In genomic region chr14:45528861-45529260, GRCm38 (mm10) we compare ENCODE assay signal across 9 mouse cellular contexts. TPM values are rescaled to one million over a fixed set of nuclear protein-coding genes. Genes with fewer than 3 reads are reported as not detected.
A peak's percentile ranks its signal among the peaks of the same experiment; 100 is the strongest.
DNase-seq lines count a peak whose midpoint lies in the region; ATAC-seq and TF ChIP-seq lines count a peak whose summit lies in the region.
"Had no signal": no experiment of that assay in that cellular context is flagged by ENCODE, and none has a peak within 500 bp of the region (broad histone marks: within the 10 kb centered on the region; RNA-seq: fewer than 3 reads in every experiment).

No protein-coding gene starts in this region.

- intact Hi-C loops in gastrocnemius, postnatal 14 days (cut with DNase I; ENCODE audit: low total_unique reads), result no loop called here
- intact Hi-C loops in left cerebral cortex, postnatal 4 days (cut with DNase I), result no loop called here

- H3K36me3 ChIP-seq in embryonic facial prominence, embryonic 11.5 days (replicated peaks; ENCODE audit: control insufficient read depth, insufficient read depth, low read depth, low read length), result no peaks in the 10 kb centered on the region
- no peaks in the 10 kb centered on the region for H3K36me3 ChIP-seq in hindbrain, embryonic 11.5 days (ENCODE audit: control insufficient read depth, insufficient read depth, low read length)
- no peaks in the 10 kb centered on the region for H3K36me3 ChIP-seq in liver, embryonic 14.5 days (replicated peaks; ENCODE audit: control insufficient read depth, insufficient read depth, low read depth)
- H3K36me3 ChIP-seq in neural tube, embryonic 15.5 days, result no peaks in the 10 kb centered on the region

- no peak for TF ChIP-seq CTCF in liver, embryonic 14.5 days (IDR thresholded peaks at IDR 0.05; ENCODE audit: low read depth)

- peak overlapping the region; percentile 87 for H3K9ac ChIP-seq in embryonic facial prominence, embryonic 11.5 days (replicated peaks; ENCODE audit: low read length)
- peak overlapping the region; percentile 83 for H3K9ac ChIP-seq in hindbrain, embryonic 11.5 days (ENCODE audit: low read depth, low read length)
- H3K9ac ChIP-seq in liver, embryonic 14.5 days (replicated peaks), result no peak overlapping the region
- peak overlapping the region; percentile 84 for H3K9ac ChIP-seq in neural tube, embryonic 15.5 days (replicated peaks)

- H3K9me3 ChIP-seq in embryonic facial prominence, embryonic 11.5 days (replicated peaks; ENCODE audit: control insufficient read depth, low read length), result no peaks in the 10 kb centered on the region
- H3K9me3 ChIP-seq in hindbrain, embryonic 11.5 days (ENCODE audit: control insufficient read depth, low read length), result no peaks in the 10 kb centered on the region
- H3K9me3 ChIP-seq in liver, embryonic 14.5 days (ENCODE audit: control insufficient read depth, low read length), result no peaks in the 10 kb centered on the region
- H3K9me3 ChIP-seq in neural tube, embryonic 15.5 days (replicated peaks), result no peaks in the 10 kb centered on the region

- no peak for TF ChIP-seq EP300 in liver, embryonic 14.5 days (IDR thresholded peaks at IDR 0.05; ENCODE audit: low read depth)

- H3K27me3 ChIP-seq in embryonic facial prominence, embryonic 11.5 days (ENCODE audit: control insufficient read depth, insufficient read depth, low read length), result no peaks in the 10 kb centered on the region
- H3K27me3 ChIP-seq in hindbrain, embryonic 11.5 days (ENCODE audit: control insufficient read depth, insufficient read depth, low read length), result no peaks in the 10 kb centered on the region
- H3K27me3 ChIP-seq in liver, embryonic 14.5 days (ENCODE audit: control insufficient read depth, insufficient read depth, low read length), result peaks cover 34% of the 10 kb centered on the region
- no peaks in the 10 kb centered on the region for H3K27me3 ChIP-seq in neural tube, embryonic 15.5 days (replicated peaks)
- H3K27me3 ChIP-seq: Patski had no signal

- peak overlapping the region; percentile 80 for H3K4me3 ChIP-seq in embryonic facial prominence, embryonic 11.5 days (ENCODE audit: low read depth, low read length)
- H3K4me3 ChIP-seq in hindbrain, embryonic 11.5 days (ENCODE audit: low read depth, low read length), result peak overlapping the region; percentile 73
- peak overlapping the region; percentile 56 to 60 for H3K4me3 ChIP-seq in liver, embryonic 14.5 days (ENCODE audit: insufficient read depth in 1 of 2, low read depth in 2 of 2, low read length in 2 of 2)
- H3K4me3 ChIP-seq in neural tube, embryonic 15.5 days (replicated peaks), result peak overlapping the region; percentile 82

- WGBS in embryonic facial prominence, embryonic 11.5 days, result under 1% methylated on average over 13 of the region's 13 CpGs
- 0% methylated on average over 13 of the region's 13 CpGs for WGBS in hindbrain, embryonic 11.5 days
- WGBS in liver, embryonic 14.5 days (ENCODE audit: insufficient replicate concordance), result 6% methylated on average over 13 of the region's 13 CpGs
- WGBS in neural tube, embryonic 15.5 days, result 1% methylated on average over 13 of the region's 13 CpGs

- no peak for ATAC-seq in embryonic facial prominence, embryonic 11.5 days (replicated peaks; ENCODE audit: insufficient number of reproducible peaks, low FRiP score, low TSS enrichment, low read depth)
- ATAC-seq in hindbrain, embryonic 11.5 days (ENCODE audit: low FRiP score), result peak; percentile 31
- ATAC-seq in liver, embryonic 14.5 days (ENCODE audit: insufficient read depth), result no peak
- peak; percentile 14; the same call in 1 of the 2 replicates for ATAC-seq in neural tube, embryonic 15.5 days (ENCODE audit: low FRiP score)
- ATAC-seq in megakaryocyte, adult 5-6 weeks (ENCODE audit: poor library complexity, severe bottlenecking), result no peak

- no peak overlapping the region for H3K27ac ChIP-seq in embryonic facial prominence, embryonic 11.5 days (replicated peaks; ENCODE audit: low read depth, low read length)
- H3K27ac ChIP-seq in hindbrain, embryonic 11.5 days (ENCODE audit: low read depth, low read length), result peak overlapping the region; percentile 94
- no peak overlapping the region for H3K27ac ChIP-seq in liver, embryonic 14.5 days
- peak overlapping the region; percentile 93 for H3K27ac ChIP-seq in neural tube, embryonic 15.5 days (replicated peaks)

- DNase-seq in gastrocnemius, postnatal 14 days, result peak; percentile 27
- DNase-seq in gastrocnemius, postnatal 25 days, result no peak
- DNase-seq in embryonic facial prominence, embryonic 11.5 days (ENCODE audit: low spot score), result peak; percentile 50
- peak; percentile 49 for DNase-seq in hindbrain, embryonic 11.5 days (ENCODE audit: low spot score)
- DNase-seq in liver, embryonic 14.5 days (ENCODE audit: low read depth in 3 of 3, low spot score in 3 of 3), result no peak
- no peak for DNase-seq in left cerebral cortex, postnatal 4 days

- H3K4me1 ChIP-seq in embryonic facial prominence, embryonic 11.5 days (ENCODE audit: control insufficient read depth, insufficient read depth, low read length), result no peaks in the 10 kb centered on the region
- H3K4me1 ChIP-seq in hindbrain, embryonic 11.5 days (replicated peaks; ENCODE audit: control insufficient read depth, insufficient read depth, low read length), result no peaks in the 10 kb centered on the region
- peaks cover 0 to 5% of the 10 kb centered on the region in 2 experiments; a peak in 2 of 4 replicates for H3K4me1 ChIP-seq in liver, embryonic 14.5 days (replicated peaks; ENCODE audit: control insufficient read depth in 2 of 2, insufficient read depth in 2 of 2, low read length in 1 of 2)
- H3K4me1 ChIP-seq in neural tube, embryonic 15.5 days, result peaks cover 37% of the 10 kb centered on the region

- peak overlapping the region; percentile 76 for H3K4me2 ChIP-seq in embryonic facial prominence, embryonic 11.5 days (ENCODE audit: low read depth, low read length)
- H3K4me2 ChIP-seq in hindbrain, embryonic 11.5 days (replicated peaks; ENCODE audit: low read depth, low read length), result peak overlapping the region; percentile 67
- peak overlapping the region; percentile 54 for H3K4me2 ChIP-seq in liver, embryonic 14.5 days (ENCODE audit: low read depth)
- peak overlapping the region; percentile 87 for H3K4me2 ChIP-seq in neural tube, embryonic 15.5 days

RNA-seq across cellular contexts. Expression of gene Fermt2, which starts 1.1 kb away (rescaled TPM):
- total RNA-seq in gastrocnemius, postnatal 14 days (2021), result 100 to 1,000 TPM; 180 to 188 TPM
- 100 to 1,000 TPM; 179 to 224 TPM for total RNA-seq in gastrocnemius, postnatal 25 days (2021)
- 81.2 and 83.2 TPM in 2 replicates for polyA plus RNA-seq in embryonic facial prominence, embryonic 11.5 days (2014; fragmentation: Nextera tagmentation; extraction: Ambion mirVana)
- 74.4 and 88.1 TPM in 2 replicates for polyA plus RNA-seq in hindbrain, embryonic 11.5 days (2014; fragmentation: Nextera tagmentation; extraction: Ambion mirVana)
- polyA plus RNA-seq in liver, embryonic 14.5 days (2012; rRNA removed), result 10.1 and 13.6 TPM in 2 replicates
- polyA plus RNA-seq in liver, embryonic 14.5 days (2014; fragmentation: Nextera tagmentation; extraction: Ambion mirVana), result 23.8 and 25.5 TPM in 2 replicates
- polyA plus RNA-seq in neural tube, embryonic 15.5 days (2015; fragmentation: Nextera tagmentation; extraction: Ambion mirVana), result 78.7 and 103 TPM in 2 replicates
- total RNA-seq in megakaryocyte, adult 5-6 weeks (2015), result not detected in 2 replicates
- not detected in 2 replicates for total RNA-seq in megakaryocyte, adult 5-6 weeks (2017)
- total RNA-seq in left cerebral cortex, postnatal 4 days (2021), result 10 to 100 TPM; 72.8 to 77.2 TPM

Comparison
In these comparisons a context has a peak if more than half of its experiments do, and no peak if none do; other contexts are left out.
1. DNase-seq: peak in gastrocnemius, postnatal 14 days (single experiment), embryonic facial prominence, embryonic 11.5 days (single experiment) and hindbrain, embryonic 11.5 days (single experiment); none in gastrocnemius, postnatal 25 days (single experiment), liver, embryonic 14.5 days (0 of 3) and left cerebral cortex, postnatal 4 days (single experiment).
2. ATAC-seq: peak in hindbrain, embryonic 11.5 days (single experiment) and neural tube, embryonic 15.5 days (single experiment); none in embryonic facial prominence, embryonic 11.5 days (single experiment), liver, embryonic 14.5 days (single experiment) and megakaryocyte, adult 5-6 weeks (single experiment).
3. H3K27ac ChIP-seq: peak in hindbrain, embryonic 11.5 days (single experiment) and neural tube, embryonic 15.5 days (single experiment); none in embryonic facial prominence, embryonic 11.5 days (single experiment) and liver, embryonic 14.5 days (single experiment).
4. RNA of gene Fermt2, which starts 1.1 kb away (total RNA-seq): 179 to 224 TPM in gastrocnemius, postnatal 25 days, 180 to 188 TPM in gastrocnemius, postnatal 14 days and 72.8 to 77.2 TPM in left cerebral cortex, postnatal 4 days; not detected in megakaryocyte, adult 5-6 weeks; every median in the first group is over 10 times any median in the second.
5. Peak in every context shown above with its lines, with median percentiles within 50 percentile points of each other: H3K4me2 ChIP-seq and H3K4me3 ChIP-seq.